Mouse (Mus musculus): Measurements from ENCODE around the gene Apc2. TPM values are rescaled to one million over a fixed set of nuclear protein-coding genes. Genes with fewer than 3 reads are reported as not detected.

Apc2 gene
- polyA plus RNA-seq, 1 experiment, result 0.24 TPM

DNA sequence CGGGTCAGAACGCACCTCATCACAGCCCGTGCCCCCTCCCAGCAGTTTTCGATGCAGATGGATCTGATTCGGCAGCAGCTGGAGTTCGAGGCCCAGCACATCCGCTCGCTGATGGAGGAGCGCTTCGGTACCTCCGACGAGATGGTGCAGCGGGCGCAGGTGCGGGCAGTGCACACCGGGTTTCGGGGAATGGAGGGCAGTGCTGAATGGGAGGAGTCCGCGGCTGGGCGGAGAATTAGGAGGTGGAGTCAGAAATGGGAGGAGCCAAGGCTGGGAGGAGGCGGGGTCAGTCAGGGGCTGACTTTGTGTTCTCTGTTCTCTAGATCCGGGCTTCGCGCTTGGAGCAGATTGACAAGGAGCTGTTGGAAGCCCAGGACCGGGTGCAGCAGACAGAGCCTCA, 9.1 kb downstream of the Apc2 start:
- H3K4me2 ChIP-seq (ENCODE audit: low read depth), result no peak overlapping the region
- no peaks in the 10 kb centered on the region for H3K36me3 ChIP-seq (ENCODE audit: control insufficient read depth, insufficient read depth)
- no peaks in the 10 kb centered on the region for H3K79me2 ChIP-seq (ENCODE audit: control insufficient read depth, insufficient read depth)
- no peak for TF ChIP-seq TCF12 (IDR thresholded peaks at IDR 0.05; ENCODE audit: insufficient read depth, poor library complexity, severe bottlenecking)
- TF ChIP-seq TCF3 (IDR thresholded peaks at IDR 0.05; ENCODE audit: insufficient read length, low read depth), result no peak
- TF ChIP-seq REST (IDR thresholded peaks at IDR 0.05; ENCODE audit: insufficient read depth, insufficient read length), result no peak
- TF ChIP-seq SRF (IDR thresholded peaks at IDR 0.05; ENCODE audit: control insufficient read depth, insufficient read length, low read depth), result no peak
- no peak for TF ChIP-seq MAX (IDR thresholded peaks at IDR 0.05; ENCODE audit: low read depth)
- TF ChIP-seq POLR2AphosphoS2 (IDR thresholded peaks at IDR 0.05; ENCODE audit: insufficient read length, low read depth), result no peak
- TF ChIP-seq CEBPB (IDR thresholded peaks at IDR 0.05; ENCODE audit: insufficient read depth, poor library complexity, severe bottlenecking), result no peak
- TF ChIP-seq MYOG (IDR thresholded peaks at IDR 0.05; ENCODE audit: control insufficient read depth in 1 of 3, insufficient read depth in 1 of 3, insufficient read length in 2 of 3, low read depth in 2 of 3), result no peak
- TF ChIP-seq USF1 (IDR thresholded peaks at IDR 0.05; ENCODE audit: low read depth), result no peak
- H3ac ChIP-seq (ENCODE audit: control insufficient read depth, insufficient read length), result no peak overlapping the region
- peaks cover 61% of the 10 kb centered on the region for H3K27me3 ChIP-seq (ENCODE audit: control insufficient read depth, insufficient read depth, insufficient read length)
- H3K4me3 ChIP-seq, result no peak overlapping the region

DNA sequence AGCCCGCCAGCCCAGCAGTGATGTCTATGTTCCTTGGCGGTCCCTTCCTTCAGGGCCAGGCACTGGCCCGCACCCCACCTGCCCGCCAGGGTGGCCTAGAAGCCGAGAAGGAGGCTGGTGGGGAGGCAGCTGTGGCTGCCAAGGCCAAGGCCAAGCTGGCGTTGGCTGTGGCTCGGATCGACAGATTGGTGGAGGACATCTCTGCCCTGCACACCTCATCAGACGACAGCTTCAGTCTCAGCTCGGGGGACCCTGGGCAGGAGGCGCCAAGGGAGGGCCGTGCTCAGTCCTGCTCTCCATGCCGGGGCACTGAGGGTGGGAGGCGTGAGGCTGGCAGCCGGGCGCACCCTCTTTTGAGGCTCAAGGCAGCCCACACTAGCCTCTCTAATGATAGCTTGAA, 15.8 kb downstream of the Apc2 start:
- Histone ChIP-seq H3K4me2 (ENCODE audit: low read depth) (no peak overlapping the region), H3K79me2 (ENCODE audit: control insufficient read depth, insufficient read depth) (no peaks in the 10 kb centered on the region), H3K36me3 (ENCODE audit: control insufficient read depth, insufficient read depth) (no peaks in the 10 kb centered on the region), H3K4me3 (no peak overlapping the region), H3ac (ENCODE audit: control insufficient read depth, insufficient read length) (no peak overlapping the region), H3K27me3 (ENCODE audit: control insufficient read depth, insufficient read depth, insufficient read length) (peaks cover 54% of the 10 kb centered on the region)
- TF ChIP-seq MYOG (IDR thresholded peaks at IDR 0.05; ENCODE audit: control insufficient read depth in 1 of 3, insufficient read depth in 1 of 3, insufficient read length in 2 of 3, low read depth in 2 of 3) (no peak), USF1 (IDR thresholded peaks at IDR 0.05; ENCODE audit: low read depth) (no peak), E2F4 (IDR thresholded peaks at IDR 0.05; ENCODE audit: insufficient read depth) (no peak), MAX (IDR thresholded peaks at IDR 0.05; ENCODE audit: low read depth) (no peak), CEBPB (IDR thresholded peaks at IDR 0.05; ENCODE audit: insufficient read depth, poor library complexity, severe bottlenecking) (no peak), MYOD1 (IDR thresholded peaks at IDR 0.05; ENCODE audit: control insufficient read depth in 1 of 3, insufficient read length in 2 of 3, low read depth in 2 of 3) (no peak), POLR2AphosphoS2 (IDR thresholded peaks at IDR 0.05; ENCODE audit: insufficient read length, low read depth) (no peak), TCF3 (IDR thresholded peaks at IDR 0.05; ENCODE audit: insufficient read length, low read depth) (no peak), POLR2A (IDR thresholded peaks at IDR 0.05; ENCODE audit: insufficient read length, low read depth) (no peak), REST (IDR thresholded peaks at IDR 0.05; ENCODE audit: insufficient read depth, insufficient read length) (no peak), SRF (IDR thresholded peaks at IDR 0.05; ENCODE audit: control insufficient read depth, insufficient read length, low read depth) (no peak), TCF12 (IDR thresholded peaks at IDR 0.05; ENCODE audit: insufficient read depth, poor library complexity, severe bottlenecking) (no peak)

DNA sequence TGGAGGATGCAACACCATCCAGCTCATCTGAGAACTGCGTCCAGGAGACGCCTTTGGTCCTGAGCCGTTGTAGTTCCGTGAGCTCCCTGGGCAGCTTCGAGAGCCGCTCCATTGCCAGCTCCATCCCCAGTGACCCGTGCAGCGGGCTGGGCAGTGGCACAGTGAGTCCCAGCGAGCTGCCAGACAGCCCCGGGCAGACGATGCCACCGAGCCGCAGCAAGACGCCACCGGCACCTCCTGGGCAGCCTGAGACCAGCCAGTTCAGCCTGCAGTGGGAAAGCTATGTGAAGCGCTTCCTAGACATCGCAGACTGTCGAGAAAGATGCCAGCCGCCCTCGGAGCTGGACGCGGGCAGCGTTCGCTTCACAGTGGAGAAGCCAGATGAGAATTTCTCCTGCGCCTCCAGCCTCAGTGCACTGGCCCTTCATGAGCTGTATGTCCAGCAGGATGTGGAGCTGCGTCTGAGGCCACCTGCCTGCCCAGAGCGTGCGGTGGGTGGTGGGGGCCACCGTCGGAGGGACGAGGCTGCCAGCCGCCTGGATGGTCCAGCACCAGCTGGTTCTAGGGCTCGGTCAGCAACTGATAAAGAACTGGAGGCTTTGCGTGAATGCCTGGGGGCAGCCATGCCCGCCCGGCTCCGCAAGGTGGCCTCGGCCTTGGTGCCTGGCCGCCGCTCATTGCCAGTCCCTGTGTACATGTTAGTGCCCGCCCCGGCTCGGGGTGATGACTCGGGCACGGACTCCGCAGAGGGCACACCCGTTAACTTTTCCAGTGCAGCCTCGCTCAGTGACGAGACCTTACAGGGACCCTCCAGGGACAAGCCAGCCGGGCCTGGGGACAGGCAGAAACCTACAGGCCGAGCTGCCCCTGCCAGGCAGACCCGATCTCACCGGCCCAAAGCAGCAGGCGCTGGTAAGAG, 17.1 kb downstream of the Apc2 start:
- Histone ChIP-seq H3K36me3 (ENCODE audit: control insufficient read depth, insufficient read depth) (no peaks in the 10 kb centered on the region), H3ac (ENCODE audit: control insufficient read depth, insufficient read length) (no peak overlapping the region), H3K79me2 (ENCODE audit: control insufficient read depth, insufficient read depth) (no peaks in the 10 kb centered on the region), H3K27me3 (ENCODE audit: control insufficient read depth, insufficient read depth, insufficient read length) (peaks cover 42% of the 10 kb centered on the region), H3K4me2 (ENCODE audit: low read depth) (no peak overlapping the region), H3K4me3 (no peak overlapping the region)
- no peak for TF ChIP-seq CEBPB (IDR thresholded peaks at IDR 0.05; ENCODE audit: insufficient read depth, poor library complexity, severe bottlenecking)
- TF ChIP-seq SRF (IDR thresholded peaks at IDR 0.05; ENCODE audit: control insufficient read depth, insufficient read length, low read depth), result no peak
- no peak for TF ChIP-seq E2F4 (IDR thresholded peaks at IDR 0.05; ENCODE audit: insufficient read depth)
- TF ChIP-seq MYOG (IDR thresholded peaks at IDR 0.05; ENCODE audit: control insufficient read depth in 1 of 3, insufficient read depth in 1 of 3, insufficient read length in 2 of 3, low read depth in 2 of 3), result no peak
- TF ChIP-seq POLR2A (IDR thresholded peaks at IDR 0.05; ENCODE audit: insufficient read length, low read depth), result no peak
- no peak for TF ChIP-seq USF1 (IDR thresholded peaks at IDR 0.05; ENCODE audit: low read depth)
- TF ChIP-seq REST (IDR thresholded peaks at IDR 0.05; ENCODE audit: insufficient read depth, insufficient read length), result no peak
- TF ChIP-seq POLR2AphosphoS2 (IDR thresholded peaks at IDR 0.05; ENCODE audit: insufficient read length, low read depth), result peak; percentile 15

DNA sequence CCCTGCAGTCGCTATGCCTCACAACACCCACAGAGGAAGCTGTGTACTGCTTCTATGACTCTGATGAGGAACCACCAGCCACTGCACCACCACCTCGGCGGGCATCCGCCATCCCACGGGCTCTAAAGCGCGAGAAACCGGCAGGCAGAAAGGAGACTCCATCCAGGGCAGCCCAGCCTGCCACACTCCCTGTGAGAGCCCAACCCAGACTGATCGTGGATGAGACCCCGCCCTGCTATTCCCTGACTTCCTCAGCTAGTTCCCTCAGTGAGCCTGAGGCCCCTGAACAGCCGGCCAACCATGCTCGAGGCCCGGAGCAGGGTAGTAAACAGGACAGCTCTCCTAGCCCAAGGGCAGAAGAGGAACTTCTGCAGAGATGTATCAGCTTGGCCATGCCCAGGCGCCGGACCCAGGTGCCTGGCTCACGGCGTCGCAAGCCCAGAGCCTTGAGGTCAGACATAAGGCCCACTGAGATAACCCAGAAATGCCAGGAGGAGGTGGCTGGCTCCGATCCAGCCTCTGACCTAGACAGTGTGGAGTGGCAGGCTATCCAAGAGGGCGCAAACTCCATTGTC, 17.9 kb downstream of the Apc2 start:
- no peak overlapping the region for H3K4me3 ChIP-seq

More for the DNA sequence above, 17.9 kb downstream of the Apc2 start:
- no peak for TF ChIP-seq SRF (IDR thresholded peaks at IDR 0.05; ENCODE audit: control insufficient read depth, insufficient read length, low read depth)
- TF ChIP-seq CEBPB (IDR thresholded peaks at IDR 0.05; ENCODE audit: insufficient read depth, poor library complexity, severe bottlenecking), result no peak
- no peak for TF ChIP-seq MYOG (IDR thresholded peaks at IDR 0.05; ENCODE audit: control insufficient read depth in 1 of 3, insufficient read depth in 1 of 3, insufficient read length in 2 of 3, low read depth in 2 of 3)
- no peak for TF ChIP-seq TCF3 (IDR thresholded peaks at IDR 0.05; ENCODE audit: insufficient read length, low read depth)
- Histone ChIP-seq H3K79me2 (ENCODE audit: control insufficient read depth, insufficient read depth) (no peaks in the 10 kb centered on the region), H3K27me3 (ENCODE audit: control insufficient read depth, insufficient read depth, insufficient read length) (peaks cover 36% of the 10 kb centered on the region), H3K4me2 (ENCODE audit: low read depth) (no peak overlapping the region), H3ac (ENCODE audit: control insufficient read depth, insufficient read length) (no peak overlapping the region), H3K36me3 (ENCODE audit: control insufficient read depth, insufficient read depth) (no peaks in the 10 kb centered on the region)
